Mouse (Mus musculus): ENCODE data around the gene Polr1b.

Polr1b gene

DNA sequence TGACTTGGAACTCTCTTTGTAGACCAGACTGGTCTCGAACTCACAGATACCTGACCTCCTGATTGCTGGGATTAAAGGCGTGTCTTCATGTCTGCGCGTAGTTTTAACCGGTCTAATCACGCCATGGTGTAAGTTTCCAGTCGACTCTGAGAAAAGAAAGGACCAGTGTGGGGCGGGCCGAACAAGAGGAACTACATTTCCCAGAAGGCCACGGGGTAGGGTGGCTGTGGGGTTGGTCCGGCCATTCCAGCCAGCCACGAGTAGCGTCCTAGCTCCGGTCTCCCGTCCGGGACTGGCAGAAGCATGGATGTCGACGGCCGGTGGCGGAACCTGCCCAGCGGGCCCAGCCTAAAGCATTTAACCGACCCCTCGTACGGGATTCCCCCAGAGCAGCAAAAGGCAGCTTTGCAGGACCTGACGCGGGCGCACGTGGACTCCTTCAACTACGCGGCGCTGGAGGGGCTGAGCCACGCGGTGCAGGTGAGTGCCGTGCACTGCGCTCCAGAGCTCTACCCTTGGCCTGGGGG is at the start of gene Polr1b:
Gene Polr1b (plus strand): TSS at position 212 of the 527 bp plus-strand sequence.
- peak; percentile 93 for DNase-seq

DNA sequence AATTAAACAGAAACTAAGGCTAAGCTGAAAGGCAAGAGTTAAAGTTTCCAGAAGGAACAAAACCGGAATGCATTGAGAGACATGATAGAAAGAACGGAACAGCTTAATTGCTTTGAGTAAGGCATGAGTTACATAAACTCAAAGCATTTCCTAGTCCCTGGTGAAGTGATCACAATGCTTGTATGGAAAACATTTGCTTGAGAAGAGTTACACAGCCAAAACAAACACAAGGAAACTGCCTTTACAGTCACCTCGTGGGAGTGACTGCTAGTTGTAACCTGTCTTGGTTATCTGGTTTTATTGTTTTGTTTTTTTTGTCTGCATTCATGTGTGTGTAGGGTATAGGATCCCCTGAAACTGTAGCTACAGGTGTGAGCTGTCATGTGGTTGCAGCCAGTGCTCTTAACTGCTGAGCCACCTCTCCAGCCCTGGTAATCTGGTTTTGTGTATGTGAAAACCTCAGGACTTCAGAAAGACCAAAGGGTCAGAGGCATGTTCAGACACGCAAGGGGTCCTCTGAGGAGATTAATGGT is 48.3 kb upstream of the Polr1b start:
- no peak for DNase-seq

DNA sequence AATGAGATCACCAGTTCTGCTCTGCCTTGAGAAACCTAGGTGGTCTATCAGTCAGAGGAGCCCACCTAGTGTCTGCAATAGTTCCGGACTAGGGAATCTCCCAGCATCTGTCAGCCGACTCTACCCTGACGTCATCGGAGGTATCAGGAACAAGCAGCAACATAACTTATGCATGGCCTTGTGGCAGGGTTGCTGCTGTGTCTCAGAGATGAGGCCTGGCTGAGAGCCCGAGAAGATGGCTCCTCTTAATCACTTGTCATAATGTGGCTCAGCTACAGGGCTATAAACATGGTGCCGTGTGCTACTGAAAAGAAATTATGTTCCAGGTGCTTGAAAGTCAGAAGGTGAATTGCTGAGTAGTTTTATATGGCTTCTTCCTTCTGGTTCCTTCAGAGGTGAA is 45.1 kb upstream of the Polr1b start:
- no peak for DNase-seq

DNA sequence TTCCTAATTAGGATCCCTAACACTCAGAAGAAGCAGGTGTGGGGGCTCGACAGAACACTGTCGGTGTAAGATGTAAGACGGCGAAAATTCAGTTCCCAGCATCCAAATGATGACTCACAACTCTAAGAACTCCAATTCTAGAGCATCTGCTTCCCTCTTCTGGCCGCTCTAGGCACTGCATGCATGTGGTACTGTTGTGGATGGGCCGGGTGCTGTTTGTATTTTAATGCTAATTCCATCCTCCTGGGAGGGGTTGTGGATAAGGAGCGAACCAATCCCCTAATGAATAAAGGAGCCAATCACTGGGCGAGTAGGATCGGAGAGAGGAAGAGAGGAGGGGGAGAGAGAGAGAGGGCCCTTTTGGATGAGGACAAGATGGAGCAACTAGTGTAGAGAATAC is 44.2 kb upstream of the Polr1b start:
- DNase-seq = no peak

DNA sequence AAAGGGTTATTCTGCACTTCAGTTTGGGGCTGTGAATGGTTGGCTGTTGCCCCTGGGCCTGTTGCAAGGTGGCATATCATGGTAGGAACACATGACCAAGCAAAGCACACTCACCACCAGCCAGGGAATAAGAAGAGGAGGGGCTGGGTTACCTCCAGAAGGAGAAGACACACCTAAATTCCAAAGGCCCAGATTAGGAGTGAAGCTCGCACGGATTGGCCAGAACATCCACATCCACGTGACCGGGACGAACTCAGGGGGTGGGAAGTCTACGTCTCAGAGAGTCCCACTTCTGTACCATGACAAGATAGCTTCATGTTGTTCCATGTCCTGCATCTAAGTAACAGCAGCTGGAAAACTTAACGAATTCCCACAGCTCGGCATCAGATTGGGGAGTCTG is 43.5 kb upstream of the Polr1b start:
- no peak for DNase-seq

DNA sequence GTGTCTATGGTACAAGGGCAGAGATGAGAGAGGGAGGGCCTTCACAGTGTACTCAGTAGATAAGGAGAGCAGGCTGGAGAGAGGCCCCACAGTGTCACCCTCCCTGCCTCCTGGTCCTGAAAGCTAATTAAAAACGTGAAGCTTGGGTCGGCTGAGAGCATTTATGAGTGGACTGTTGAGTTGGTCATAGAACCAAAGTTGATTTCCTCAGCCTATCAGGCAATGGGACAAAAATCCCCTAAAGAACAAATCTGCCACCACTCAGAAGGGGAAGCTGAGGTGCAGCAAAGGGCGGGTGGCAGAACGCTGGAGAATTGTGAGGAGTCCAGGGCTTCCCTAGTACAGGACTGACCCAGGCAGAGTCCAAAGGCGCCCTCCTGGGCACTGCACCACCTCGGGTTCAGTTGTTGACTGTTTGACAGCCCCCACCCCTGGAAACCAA is 42.9 kb upstream of the Polr1b start:
- DNase-seq = no peak

DNA sequence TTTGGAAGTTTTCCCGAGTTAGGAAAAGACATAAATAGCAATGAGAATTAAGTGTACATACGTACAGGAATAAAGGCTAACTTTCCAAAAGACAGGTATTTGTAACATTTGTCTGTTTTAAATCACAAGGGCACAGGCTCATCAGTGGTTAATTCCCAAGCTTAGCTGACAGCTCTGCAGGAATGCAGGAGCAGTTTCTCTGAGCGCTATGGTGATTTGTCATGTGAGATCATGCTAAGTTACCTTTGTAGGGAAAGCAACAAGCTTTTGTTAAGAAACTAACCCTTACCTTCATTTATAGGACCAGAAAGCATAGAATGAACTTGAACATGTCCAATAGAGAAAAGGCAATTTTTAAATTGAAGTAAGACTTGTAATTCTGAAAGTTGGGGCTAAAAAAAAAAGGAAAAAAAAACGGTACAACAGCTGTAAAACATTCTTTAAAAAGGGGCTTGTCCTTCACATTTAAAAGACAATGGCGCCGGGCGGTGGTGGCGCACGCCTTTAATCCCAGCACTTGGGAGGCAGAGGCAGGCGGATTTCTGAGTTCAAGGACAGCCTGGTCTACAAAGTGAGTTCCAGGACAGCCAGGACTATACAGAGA is 39.2 kb upstream of the Polr1b start:
- DNase-seq = no peak

DNA sequence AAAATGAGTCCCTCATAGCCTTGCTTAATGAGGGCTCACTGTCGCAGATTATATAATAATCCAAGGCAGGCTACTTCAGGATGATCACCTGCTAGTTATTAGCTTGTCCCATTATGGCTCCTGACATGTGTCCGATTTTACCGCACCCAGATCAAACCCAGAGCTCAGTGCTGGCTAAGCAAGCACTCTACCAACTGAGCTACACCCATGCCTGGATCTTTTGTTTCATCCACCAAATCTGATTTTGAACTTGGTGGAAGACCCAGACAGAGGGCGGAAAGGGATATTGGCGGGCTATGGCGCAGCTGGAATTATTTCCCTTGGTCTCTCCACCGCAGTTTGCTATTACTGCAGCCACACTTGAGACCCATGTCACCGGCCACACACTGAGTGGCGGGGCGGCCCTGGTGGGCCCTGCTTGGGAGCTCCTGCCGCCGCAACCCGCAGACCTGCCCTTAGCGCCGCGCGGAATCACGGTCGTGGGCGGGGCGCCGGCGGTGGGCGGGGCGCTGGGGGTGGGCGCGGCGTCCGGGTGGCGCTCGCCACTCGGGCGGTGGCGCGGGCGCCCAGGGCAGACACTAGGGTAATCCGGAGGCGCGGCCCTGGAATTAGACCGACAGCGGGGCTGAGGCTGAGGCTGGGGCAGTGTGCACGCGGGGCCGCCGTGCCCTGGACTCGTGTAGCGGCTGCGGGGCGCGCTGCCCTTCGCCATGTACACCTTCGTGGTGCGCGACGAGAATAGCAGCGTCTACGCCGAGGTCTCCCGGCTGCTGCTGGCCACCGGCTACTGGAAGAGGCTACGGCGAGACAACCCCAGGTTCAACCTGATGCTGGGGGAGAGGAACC is 35.1 kb upstream of the Polr1b start, which contains the start of gene Ttl:
Gene Ttl (plus strand): TSS at position 506 of the 846 bp plus-strand sequence.
- DNase-seq = peak; percentile 79

DNA sequence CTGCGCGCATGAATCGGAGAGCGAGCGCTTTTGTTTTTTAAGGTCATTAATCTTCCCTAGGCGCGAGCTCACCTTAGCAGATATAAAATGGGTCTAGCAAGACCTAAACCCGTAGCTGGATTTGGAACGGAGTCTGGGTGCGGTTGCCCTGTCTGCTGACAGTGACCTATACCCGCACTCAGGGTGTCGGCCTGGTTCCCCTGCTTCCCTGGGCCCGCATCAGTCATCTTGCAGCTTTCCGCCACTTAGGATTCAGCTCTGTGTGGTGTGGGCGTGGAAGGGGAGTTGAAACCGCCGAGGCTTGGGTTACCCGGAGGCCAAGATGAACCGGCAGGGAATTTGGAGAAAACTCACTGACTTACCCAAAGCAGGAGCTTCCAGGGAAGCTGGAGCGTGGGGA is 34.5 kb upstream of the Polr1b start:
- DNase-seq = peak; percentile 58

DNA sequence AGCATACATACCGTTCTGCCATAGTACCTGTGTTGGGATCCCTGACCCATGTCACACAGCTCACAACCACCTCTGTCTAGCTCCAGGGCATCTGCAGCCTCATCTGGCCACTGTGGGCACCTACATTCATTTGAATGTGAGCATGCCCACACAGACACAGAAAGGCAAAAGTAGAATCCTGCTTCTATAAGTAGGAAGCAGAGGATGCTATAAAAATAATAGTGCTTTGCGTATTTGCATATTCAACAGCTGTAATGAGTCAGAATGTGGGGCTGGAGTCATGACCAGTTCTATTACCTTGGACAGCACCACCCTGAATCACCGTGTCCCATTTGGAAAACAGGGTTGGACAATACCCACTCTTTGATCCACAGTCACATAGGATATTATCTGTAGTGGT is 30.5 kb upstream of the Polr1b start:
- no peak for DNase-seq

DNA sequence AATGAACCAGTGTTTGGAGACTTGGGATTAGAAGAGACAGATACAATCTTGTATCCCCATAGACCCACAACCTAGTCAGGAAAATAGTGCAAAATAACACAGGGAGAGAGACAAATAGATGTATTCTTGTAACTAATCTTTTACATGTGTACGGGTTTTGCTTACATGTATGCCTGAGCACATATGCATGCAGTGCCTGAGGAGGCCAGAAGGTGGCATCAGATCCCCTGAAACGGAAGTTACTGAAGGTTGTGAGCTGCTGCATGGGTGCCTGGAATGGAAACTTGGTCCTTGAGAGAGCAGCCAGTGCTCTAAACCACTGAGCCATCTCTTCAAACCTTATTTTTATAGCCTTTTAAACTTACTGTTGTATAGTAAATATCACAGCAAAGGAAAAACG is 22.5 kb upstream of the Polr1b start:
- no peak for DNase-seq

DNA sequence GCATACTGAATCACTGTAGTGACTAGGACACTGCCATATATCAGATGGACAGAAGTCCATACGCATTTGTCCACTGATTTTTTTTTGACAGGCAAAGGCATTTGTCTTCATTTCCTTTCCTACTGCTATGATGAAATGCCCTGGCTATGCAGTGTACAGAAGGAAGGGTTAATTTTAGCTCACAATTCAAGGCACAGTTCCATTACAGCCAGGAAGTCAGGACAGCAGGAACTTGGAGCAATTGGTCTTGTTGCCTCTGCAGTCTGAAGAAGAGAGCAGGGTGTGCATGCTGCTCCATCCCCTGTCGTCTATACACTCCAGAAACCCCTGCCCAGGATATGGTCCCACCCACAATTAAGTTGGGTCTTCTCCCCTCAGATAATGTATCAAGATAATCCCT is 21.6 kb upstream of the Polr1b start:
- no peak for DNase-seq

DNA sequence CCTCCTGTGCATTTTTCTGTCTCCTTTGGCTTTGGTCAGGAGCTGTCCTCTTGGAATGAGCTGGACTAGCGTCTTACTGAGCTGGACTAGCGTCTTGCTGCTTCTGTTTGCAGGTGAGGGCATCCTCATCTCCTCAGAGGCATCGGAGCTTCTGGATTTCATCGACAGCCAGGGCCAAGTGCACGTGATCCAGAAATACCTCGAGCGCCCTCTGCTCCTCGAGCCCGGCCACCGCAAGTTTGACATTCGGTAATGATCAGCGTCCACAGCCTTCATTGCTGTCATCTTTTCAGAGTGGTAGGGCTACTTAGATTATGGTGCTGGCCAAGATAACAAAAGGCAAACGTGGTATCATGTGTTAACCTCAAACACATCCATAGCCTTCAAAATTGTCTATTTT is 19.7 kb upstream of the Polr1b start:
- DNase-seq = no peak

DNA sequence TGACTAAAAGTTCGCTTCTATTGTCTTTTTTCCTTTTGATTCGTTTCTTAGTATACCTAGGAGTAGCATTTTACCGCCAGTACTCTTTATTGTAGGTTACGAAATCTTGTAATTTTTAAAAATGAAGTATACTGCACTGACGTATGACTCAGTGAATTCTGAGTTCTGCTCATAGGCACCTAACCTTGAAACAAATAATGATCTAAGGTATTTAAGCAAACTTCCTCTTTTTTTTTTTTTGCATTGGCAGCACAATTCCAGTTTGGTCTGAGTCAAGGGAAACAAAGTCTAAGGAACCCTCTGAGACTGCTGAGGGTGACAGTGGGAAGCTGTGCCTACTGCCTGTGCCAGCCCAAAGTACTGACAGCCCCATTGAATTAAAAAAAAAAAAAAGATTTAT is 17.3 kb upstream of the Polr1b start:
- DNase-seq = no peak

DNA sequence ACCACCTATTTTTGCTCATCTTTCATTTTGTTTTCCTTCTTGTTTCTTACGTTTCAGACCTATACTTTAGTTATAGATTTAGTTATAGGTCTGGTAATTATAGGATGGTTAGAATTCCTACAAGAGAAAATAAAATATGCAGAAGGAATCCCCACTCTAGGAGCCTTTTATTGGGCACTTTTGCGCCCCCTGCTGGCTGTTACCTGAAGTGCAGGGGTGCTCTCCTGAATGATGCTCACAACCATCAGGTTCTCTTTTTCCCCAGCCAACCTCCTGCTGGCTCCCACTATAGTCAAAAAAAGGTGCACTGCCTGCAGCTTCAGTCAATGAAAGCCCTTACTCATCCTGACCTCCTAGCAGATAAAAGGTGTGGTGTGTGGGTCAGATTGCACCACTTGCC is 15.8 kb upstream of the Polr1b start:
- no peak for DNase-seq

DNA sequence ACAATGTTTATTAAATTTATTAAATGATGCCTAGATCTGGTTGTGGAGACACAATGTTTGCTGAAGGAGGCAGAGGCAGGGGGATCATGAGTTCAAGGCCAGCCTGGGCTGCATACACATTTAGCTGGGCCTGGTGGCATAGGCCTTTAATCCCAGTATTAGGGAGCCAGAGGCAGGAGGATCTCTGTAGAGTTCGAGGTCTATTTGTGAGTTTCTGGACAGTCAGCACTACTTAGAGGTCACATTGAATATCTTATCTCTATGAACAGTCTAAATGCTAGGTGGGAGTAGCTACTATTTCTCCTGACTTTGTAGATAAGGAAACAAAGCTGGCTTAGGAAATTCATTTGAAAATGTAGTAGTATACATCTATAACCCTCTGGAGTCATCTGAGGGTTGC is 13.3 kb upstream of the Polr1b start:
- DNase-seq = no peak

DNA sequence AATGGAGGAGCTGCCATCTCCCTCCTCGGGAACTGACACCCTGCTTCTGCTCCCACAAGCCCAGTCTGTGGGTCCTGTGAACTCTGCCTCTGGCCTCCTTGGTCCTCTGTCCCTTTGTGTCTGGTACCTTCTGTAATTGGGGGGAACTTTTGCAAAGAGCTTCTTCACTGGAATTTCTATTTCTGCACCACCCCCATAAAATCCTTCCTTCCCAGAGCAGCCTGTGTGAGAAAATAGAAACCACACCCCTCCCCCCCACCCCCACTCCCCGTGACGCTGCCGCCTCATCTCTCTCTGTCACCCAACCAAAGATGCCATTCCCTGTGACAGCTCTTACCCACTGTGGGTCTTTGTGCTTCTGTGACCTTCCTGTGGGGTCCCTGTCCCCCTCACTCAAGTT is 10.4 kb upstream of the Polr1b start:
- DNase-seq = no peak

DNA sequence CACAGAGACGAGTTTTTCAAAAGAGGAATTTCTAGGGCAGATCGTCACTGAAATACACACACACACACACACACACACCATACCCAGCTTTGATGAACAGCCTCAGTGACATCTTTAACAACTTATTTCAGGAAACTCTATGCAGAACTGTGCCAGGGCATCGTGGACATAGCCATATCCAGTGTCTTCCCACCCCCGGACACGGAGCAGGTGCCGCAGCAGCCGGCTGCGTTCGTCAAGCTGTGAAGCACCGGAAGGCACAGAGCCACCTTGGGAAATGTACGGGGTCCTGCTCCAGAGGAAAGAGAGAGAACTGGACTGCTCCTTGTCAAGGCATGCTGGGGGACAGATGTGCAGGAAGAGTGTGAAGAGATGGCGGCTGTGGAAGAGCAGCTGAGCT is 8.0 kb upstream of the Polr1b start:
- DNase-seq = no peak

DNA sequence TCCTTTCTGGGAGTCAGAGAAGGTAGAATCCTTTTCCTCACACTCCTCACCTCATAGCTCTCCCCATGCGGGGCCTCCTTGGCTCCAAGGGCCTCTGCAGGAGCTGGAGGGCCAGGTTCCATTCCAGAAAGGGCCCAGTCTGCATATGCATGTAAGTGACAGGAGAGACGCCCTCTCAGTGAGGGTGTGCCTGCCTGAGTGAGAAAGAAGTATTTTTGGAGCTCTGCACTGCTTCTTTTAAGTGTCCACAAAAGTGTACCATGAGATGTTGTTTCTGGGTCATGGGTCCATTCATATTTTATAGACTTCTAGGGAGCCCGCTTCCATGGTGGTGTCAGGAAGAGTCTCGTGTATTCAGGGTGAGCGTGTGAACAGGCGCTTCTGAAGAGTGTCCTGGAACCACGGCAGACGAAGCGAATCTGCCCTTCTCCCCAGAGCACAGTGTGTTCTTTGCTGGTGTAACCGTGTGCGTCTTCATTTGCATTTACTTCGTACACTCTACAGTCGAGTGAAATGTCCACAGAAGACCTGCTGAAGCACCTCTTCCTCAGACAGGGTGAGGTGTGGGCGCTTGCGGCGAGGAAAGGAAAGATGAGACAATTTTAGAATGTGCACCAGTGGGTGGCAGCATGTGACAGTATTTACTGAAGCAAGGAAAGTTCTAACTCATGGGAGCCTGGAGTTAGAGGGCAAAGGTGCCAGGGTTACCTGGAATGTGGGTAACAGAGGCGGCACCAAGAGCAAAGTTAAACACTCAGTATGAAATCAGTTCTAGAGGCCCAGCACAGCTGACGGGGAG is 6.7 kb upstream of the Polr1b start:
- DNase-seq = no peak

DNA sequence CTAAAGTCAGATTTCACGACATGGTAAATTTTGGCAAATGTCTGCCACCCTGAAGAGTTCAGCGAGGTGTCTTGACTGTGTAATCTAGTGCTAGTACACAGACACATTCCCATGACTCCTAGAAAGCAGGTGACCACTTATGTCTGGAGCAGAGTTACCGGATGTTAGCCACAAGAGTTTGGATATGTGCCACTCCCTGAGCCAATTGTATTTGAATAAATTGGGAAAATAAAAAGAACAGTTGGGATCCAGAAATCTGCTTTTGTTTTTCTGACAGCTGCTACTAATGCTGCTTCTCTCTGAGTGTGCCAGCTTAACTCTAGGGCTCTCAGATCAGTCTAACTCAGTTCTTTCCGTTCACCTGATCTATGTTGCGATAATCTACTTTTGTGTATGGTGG is 12.1 kb downstream of the Polr1b start:
- DNase-seq = no peak

DNA sequence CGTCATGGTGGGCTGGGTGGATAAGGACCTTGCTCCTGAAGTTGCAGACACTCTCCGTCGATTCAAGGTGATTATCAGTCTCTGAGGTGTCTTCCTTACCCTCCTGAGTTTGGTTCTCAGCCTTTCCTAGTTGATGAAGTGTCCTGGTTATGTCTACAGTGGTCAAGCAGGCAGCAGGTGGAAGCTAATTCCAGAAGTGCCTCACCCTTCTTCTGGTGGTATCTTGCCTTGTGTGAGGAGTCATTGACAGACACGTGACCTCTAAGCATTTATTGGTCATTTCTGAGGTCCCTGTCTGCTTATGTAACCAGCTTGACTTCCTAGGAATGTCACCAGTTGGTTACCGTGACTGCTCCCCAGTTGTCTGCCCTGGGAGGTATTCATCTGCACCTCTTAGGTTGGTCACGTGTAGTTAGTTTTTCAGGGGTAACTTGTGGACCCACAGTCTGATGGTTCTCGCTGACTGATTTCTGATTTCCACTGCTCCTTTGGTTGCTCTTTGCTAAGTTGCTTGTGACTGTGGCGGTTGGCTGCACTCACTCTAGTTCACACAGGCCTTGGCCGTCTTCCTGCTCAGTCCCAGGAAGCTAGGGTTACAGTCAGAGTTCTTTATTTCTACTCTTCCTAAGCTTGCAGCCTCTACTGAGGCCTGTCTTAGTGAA is 15.0 kb downstream of the Polr1b start:
- DNase-seq = no peak

DNA sequence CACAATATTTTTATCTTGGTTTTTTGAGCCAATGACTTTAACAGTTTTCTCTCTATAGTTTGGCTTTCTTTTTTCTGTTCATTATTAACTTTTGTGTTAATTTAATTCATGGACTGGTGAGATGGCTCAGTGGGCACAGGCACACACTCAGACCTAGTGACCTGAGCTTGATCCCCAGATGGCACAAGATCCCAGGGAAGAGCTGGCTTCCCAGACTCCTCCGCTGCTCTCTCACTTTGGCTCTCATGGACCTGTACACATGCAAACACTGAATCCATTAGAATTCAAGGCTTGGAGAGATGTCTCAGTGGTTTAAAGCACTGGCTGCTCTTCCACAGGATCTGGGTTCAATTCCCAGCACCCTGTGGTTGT is 15.6 kb downstream of the Polr1b start:
- DNase-seq = no peak

DNA sequence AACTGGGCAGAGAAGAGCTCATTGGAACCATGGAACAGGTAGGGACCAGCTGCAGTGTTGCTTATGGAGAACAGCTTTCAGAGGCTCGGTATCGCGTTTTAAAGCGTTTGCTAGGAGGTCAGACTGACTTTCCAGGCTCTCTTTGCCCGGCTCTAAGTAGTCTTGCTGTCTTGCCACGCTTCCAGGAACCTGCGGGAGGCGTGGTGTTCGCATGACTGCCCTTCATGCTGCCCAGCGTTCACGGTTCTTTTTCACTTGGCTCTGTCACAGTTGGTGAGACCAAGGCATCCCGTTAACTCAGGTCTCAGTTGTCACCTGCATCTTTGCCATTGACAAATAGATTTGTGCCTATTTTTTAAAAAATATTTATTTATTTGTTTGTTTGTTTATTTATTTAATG is 17.3 kb downstream of the Polr1b start:
- DNase-seq = no peak
